Mouse (Mus musculus) mammary gland, adult 2 months (tissue): ENCODE results near the gene Pes1. TPM values are rescaled to one million over a fixed set of nuclear protein-coding genes. Genes with fewer than 3 reads are reported as not detected.

Source experiments
- polyA plus RNA-seq: library from polyadenylated mRNA; depleted of rRNA; stranded (reverse); fragments of >200 nt; gene quantifications from 2 replicates; pipeline ENCODE4 v1.2.3, GENCODE M21; 2012; ENCODE audit warnings: low replicate concordance; rRNA removed

The Pes1 gene
- polyA plus RNA-seq: 34.4 and 53.7 TPM in 2 replicates

GRCm38 (mm10) chr11:3963610-3964415 lies at the start of gene Pes1:
Gene Pes1 (plus strand): TSS chr11:3963975.

GRCm38 (mm10) chr11:3914109-3914840 lies 49.5 kb upstream of the Pes1 start, which contains the start of gene Slc35e4:
Gene Slc35e4 (minus strand): TSS chr11:3914664.

GRCm38 (mm10) chr11:3931511-3932211 lies 32.1 kb upstream of the Pes1 start, which contains the start of gene Tcn2:
Gene Tcn2 (minus strand): TSS chr11:3932159.

GRCm38 (mm10) chr11:3976678-3977077 lies 12.9 kb downstream of the Pes1 start, which contains the start of gene 4930556J24Rik:
Gene 4930556J24Rik (minus strand): TSS chr11:3976778.

GRCm38 (mm10) chr11:3983291-3983862 lies 19.6 kb downstream of the Pes1 start, which contains the start of gene Gal3st1:
Gene Gal3st1 (plus strand): TSS chr11:3983636.

Other genes starting within 250 kb of the Pes1 start
- gene Osbp2, start 100.1 kb upstream of the Pes1 start, polyA plus RNA-seq: 1.2 and 1.5 TPM in 2 replicates
- 0.43 and 0.80 TPM in 2 replicates for gene 4921536K21Rik, start 68.9 kb upstream of the Pes1 start, polyA plus RNA-seq
- gene Dusp18, start 68.7 kb upstream of the Pes1 start, polyA plus RNA-seq: 5.6 and 12.9 TPM in 2 replicates
- gene Slc35e4, start 49.3 kb upstream of the Pes1 start, polyA plus RNA-seq: 16.3 and 20.2 TPM in 2 replicates
- gene Tcn2, start 31.8 kb upstream of the Pes1 start, polyA plus RNA-seq: 162 and 213 TPM in 2 replicates
- gene 4930556J24Rik, start 12.8 kb downstream of the Pes1 start, polyA plus RNA-seq: not detected in 2 replicates
- 3.1 and 3.5 TPM in 2 replicates for gene Gal3st1, start 19.7 kb downstream of the Pes1 start, polyA plus RNA-seq
- 3.5 and 6.9 TPM in 2 replicates for gene Sec14l4, start 67.5 kb downstream of the Pes1 start, polyA plus RNA-seq
- gene Sec14l3, start 100.9 kb downstream of the Pes1 start, polyA plus RNA-seq: 0.37 TPM in 1 of 2 replicates, not detected in the other
- 18.0 and 28.1 TPM in 2 replicates for gene Mtfp1, start 131.5 kb downstream of the Pes1 start, polyA plus RNA-seq
- 2.4 and 3.5 TPM in 2 replicates for gene Sec14l2, start 159.4 kb downstream of the Pes1 start, polyA plus RNA-seq
- 25.3 and 38.1 TPM in 2 replicates for gene Rnf215, start 171.2 kb downstream of the Pes1 start, polyA plus RNA-seq
- gene Ccdc157, start 196.3 kb downstream of the Pes1 start, polyA plus RNA-seq: 9.1 and 11.0 TPM in 2 replicates
- gene Sf3a1, start 196.4 kb downstream of the Pes1 start, polyA plus RNA-seq: 25.9 and 37.9 TPM in 2 replicates
- 44.2 and 60.0 TPM in 2 replicates for gene Tbc1d10a, start 222.8 kb downstream of the Pes1 start, polyA plus RNA-seq